Mouse (Mus musculus) erythroblast, embryonic 14.5 days (primary cell): ENCODE data around the gene Nf2. TPM values are rescaled to one million over a fixed set of nuclear protein-coding genes. Genes with fewer than 3 reads are reported as not detected.
A peak's percentile ranks its signal among the peaks of the same experiment; 100 is the strongest.

Experiments used
- H3K27me3 ChIP-seq: 2 replicates; pipeline ENCODE4 v1.6.1; 2012; ENCODE audit warnings: inconsistent platforms; ENCODE audit not compliant: control insufficient read depth
- H3K36me3 ChIP-seq: 2 replicates; pipeline ENCODE4 v1.6.1; 2012; ENCODE audit warnings: mild to moderate bottlenecking, inconsistent platforms; ENCODE audit not compliant: control insufficient read depth
- H3K4me1 ChIP-seq: 2 replicates; pipeline ENCODE4 v1.6.1; 2012; ENCODE audit warnings: inconsistent platforms; ENCODE audit not compliant: control insufficient read depth
- H3K4me3 ChIP-seq: replicated peaks from 2 replicates; pipeline ENCODE3; 2012; ENCODE audit warnings: moderate library complexity, mild to moderate bottlenecking, inconsistent platforms
- H3K9me3 ChIP-seq: 2 replicates; pipeline ENCODE4 v1.6.1; 2012; ENCODE audit warnings: low read length, inconsistent platforms, mixed read lengths; ENCODE audit not compliant: control insufficient read depth
- GATA1 ChIP-seq: IDR thresholded peaks from 2 replicates; pipeline ENCODE4 v1.6.1; 2012; ENCODE audit warnings: low read length, inconsistent platforms, mixed read lengths
- TAL1 ChIP-seq: IDR thresholded peaks from 3 replicates; pipeline ENCODE4 v1.6.1; 2012; ENCODE audit warnings: low read length, inconsistent platforms, mixed read lengths
- polyA plus RNA-seq: library from polyadenylated mRNA; stranded (reverse); fragments of >175 nt; gene quantifications from 2 replicates; pipeline ENCODE4 v1.2.3, GENCODE M21; 2012

Nf2 gene
- polyA plus RNA-seq, 1 experiment = 1.5 TPM

GRCm38 (mm10) chr11:4865645-4866251 lies 16.4 kb upstream of the Nf2 start:
- Histone ChIP-seq H3K4me3 (no peak overlapping the region), H3K4me1 (no peaks in the 10 kb centered on the region)

DNA sequence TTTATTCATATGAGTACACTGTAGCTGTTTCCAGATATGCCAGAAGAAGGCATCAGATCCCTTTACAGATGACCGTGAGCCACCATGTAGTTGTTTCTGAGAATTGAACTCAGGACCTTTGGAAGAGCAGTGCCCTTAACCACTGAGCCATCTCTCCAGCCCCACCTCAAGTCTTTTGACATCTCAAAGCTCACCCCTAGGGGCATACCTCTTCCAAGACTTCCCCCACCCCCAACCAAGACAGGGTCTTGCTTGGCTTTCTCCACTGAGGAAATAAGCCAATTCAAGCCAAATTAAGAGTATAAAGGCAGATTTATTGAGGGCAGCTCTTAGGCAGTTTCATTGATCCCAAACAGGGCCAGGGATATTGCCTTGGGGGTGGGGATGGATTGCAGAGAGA lies 13.4 kb upstream of the Nf2 start:
- no peaks in the 10 kb centered on the region for H3K36me3 ChIP-seq
- TF ChIP-seq TAL1 = no peak
- no peak for TF ChIP-seq GATA1
- no peak overlapping the region for H3K4me3 ChIP-seq
- no peaks in the 10 kb centered on the region for H3K4me1 ChIP-seq
- H3K27me3 ChIP-seq = peaks cover 26% of the 10 kb centered on the region
- H3K9me3 ChIP-seq = no peaks in the 10 kb centered on the region

More at GRCm38 (mm10) chr11:4865645-4866251, 16.4 kb upstream of the Nf2 start:
- no peaks in the 10 kb centered on the region for H3K36me3 ChIP-seq
- TF ChIP-seq TAL1 (no peak), GATA1 (no peak)
- no peaks in the 10 kb centered on the region for H3K9me3 ChIP-seq
- peaks cover 14% of the 10 kb centered on the region for H3K27me3 ChIP-seq

- peaks cover 29% of the 10 kb centered on the region for H3K27me3 ChIP-seq
- H3K4me3 ChIP-seq = no peak overlapping the region
- H3K4me1 ChIP-seq = no peaks in the 10 kb centered on the region
- H3K36me3 ChIP-seq = no peaks in the 10 kb centered on the region
- TF ChIP-seq TAL1 = no peak
- TF ChIP-seq GATA1 = no peak
- no peaks in the 10 kb centered on the region for H3K9me3 ChIP-seq
These were observed 12.7 kb upstream of the Nf2 start for GRCm38 (mm10) chr11:4861816-4862604.

DNA sequence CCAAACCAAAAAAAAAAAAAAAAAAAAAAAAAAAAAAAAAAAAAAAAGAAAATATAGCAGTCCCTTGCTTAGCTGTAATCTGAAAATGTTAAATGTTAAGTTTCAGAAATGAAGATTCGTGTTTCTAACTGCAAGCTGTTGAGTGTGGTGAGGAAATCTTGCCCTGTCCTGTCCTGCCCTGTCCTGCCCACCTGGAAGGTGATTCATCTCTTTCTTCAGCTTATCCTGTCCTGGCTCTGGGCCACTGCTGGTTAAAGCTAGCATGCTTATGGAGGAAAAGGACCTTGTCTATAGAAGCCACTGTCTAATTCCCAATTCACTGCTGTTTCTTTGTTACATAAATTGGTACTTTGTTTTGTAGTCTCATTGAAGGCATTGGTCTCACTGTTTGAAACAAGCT lies 11.7 kb upstream of the Nf2 start:
- Histone ChIP-seq H3K4me3 (no peak overlapping the region), H3K27me3 (peaks cover 27% of the 10 kb centered on the region), H3K4me1 (no peaks in the 10 kb centered on the region)

GRCm38 (mm10) chr11:4858416-4858815 lies 9.1 kb upstream of the Nf2 start:
- Histone ChIP-seq H3K27me3 (peaks cover 20% of the 10 kb centered on the region), H3K36me3 (no peaks in the 10 kb centered on the region), H3K9me3 (no peaks in the 10 kb centered on the region), H3K4me3 (no peak overlapping the region), H3K4me1 (no peaks in the 10 kb centered on the region)
- TF ChIP-seq GATA1 (no peak), TAL1 (no peak)

More for the DNA sequence above, 11.7 kb upstream of the Nf2 start:
- no peaks in the 10 kb centered on the region for H3K36me3 ChIP-seq
- no peaks in the 10 kb centered on the region for H3K9me3 ChIP-seq
- TF ChIP-seq TAL1 = no peak
- no peak for TF ChIP-seq GATA1

GRCm38 (mm10) chr11:4854181-4854580 lies 4.8 kb upstream of the Nf2 start:
- Histone ChIP-seq H3K4me1 (peaks cover 5% of the 10 kb centered on the region), H3K27me3 (peaks cover 12% of the 10 kb centered on the region), H3K36me3 (no peaks in the 10 kb centered on the region), H3K4me3 (no peak overlapping the region), H3K9me3 (no peaks in the 10 kb centered on the region)
- TF ChIP-seq GATA1 = no peak
- no peak for TF ChIP-seq TAL1

GRCm38 (mm10) chr11:4853021-4853420 lies 3.7 kb upstream of the Nf2 start:
- Histone ChIP-seq H3K9me3 (no peaks in the 10 kb centered on the region), H3K4me1 (peaks cover 13% of the 10 kb centered on the region), H3K4me3 (no peak overlapping the region), H3K27me3 (peaks cover 5% of the 10 kb centered on the region), H3K36me3 (no peaks in the 10 kb centered on the region)
- no peak for TF ChIP-seq TAL1
- no peak for TF ChIP-seq GATA1

DNA sequence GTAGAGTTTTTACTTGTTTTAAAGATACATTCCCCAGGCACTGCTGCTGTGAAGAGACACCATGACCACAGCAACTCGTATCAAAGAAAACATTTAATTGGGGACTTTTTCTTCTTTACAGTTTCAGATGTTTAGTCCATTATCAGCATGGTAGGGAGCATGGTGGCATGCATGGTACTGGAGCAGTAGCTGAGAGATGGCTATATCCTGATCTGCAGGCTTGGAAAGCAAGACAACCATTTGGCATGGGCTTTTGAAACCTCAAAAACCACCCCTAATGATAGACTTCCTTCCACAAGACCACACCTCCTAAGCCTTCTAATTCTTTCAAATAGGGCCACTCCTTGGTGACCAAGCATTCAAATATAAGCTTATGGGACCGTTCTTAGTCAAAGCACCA lies 1.1 kb upstream of the Nf2 start:
- H3K4me1 ChIP-seq = peaks cover 30% of the 10 kb centered on the region
- no peaks in the 10 kb centered on the region for H3K27me3 ChIP-seq
- H3K4me3 ChIP-seq = no peak overlapping the region
- TF ChIP-seq GATA1 (no peak), TAL1 (no peak)
- H3K9me3 ChIP-seq = no peaks in the 10 kb centered on the region
- peaks cover 4% of the 10 kb centered on the region for H3K36me3 ChIP-seq

DNA sequence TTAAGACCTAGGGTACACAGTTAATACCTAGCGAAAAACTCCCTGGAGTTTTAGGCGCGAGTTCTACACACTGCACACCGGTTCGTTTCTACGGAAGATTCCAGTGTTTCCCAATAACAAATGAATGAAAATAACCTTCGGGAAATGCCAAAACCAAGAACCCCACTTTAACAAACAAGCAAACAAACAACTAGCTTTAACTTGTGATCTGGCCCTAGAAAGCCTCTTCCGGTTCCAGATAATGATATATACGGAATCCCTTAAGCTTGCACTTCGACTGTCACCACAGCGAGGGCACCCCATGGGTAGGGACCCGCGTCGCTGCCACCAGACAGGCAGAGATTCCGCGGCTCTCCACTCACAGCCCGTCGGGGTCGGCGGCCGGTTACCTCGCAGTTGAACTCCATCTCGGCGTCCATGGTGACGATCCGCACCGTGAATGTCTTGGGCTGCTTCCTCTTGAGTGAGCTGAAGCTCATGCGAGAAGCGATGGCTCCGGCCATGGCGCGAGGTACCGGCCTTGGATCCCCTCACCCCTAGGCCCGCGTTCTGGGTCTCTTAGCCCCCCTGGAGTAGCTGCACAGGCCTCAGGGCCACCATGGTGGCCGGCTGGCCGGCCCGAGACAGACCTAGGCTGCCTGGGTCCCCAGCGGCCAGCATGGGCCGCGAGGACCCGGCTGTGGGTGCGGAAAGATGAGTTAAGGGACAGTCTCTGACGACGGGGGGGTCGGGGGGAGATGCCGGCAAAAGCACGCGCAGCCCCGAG lies 670 bp downstream of the Nf2 start:
- no peaks in the 10 kb centered on the region for H3K27me3 ChIP-seq
- peak overlapping the region; percentile 89 for H3K4me3 ChIP-seq
- peaks cover 4% of the 10 kb centered on the region for H3K36me3 ChIP-seq
- H3K9me3 ChIP-seq = no peaks in the 10 kb centered on the region
- H3K4me1 ChIP-seq = peaks cover 30% of the 10 kb centered on the region
- TF ChIP-seq GATA1 (no peak), TAL1 (no peak)
